Mouse (Mus musculus) limb, embryonic 13.5 days (tissue): ENCODE data around the gene Nars2. TPM values are rescaled to one million over a fixed set of nuclear protein-coding genes. Genes with fewer than 3 reads are reported as not detected.

Experiments
- ATAC-seq: fragments of 200-750 bp; cut with Nextera tagmentation; 2 replicates; pipeline ENCODE4 v1.8.0; 2017; ENCODE audit warnings: low read depth, moderate number of reproducible peaks, moderate TSS enrichment; ENCODE audit not compliant: low FRiP score
- H3K27ac ChIP-seq: fragments of 300-500 bp; sonication (generic); 2 replicates; pipeline ENCODE4 v1.5.1; 2015; ENCODE audit warnings: inconsistent platforms, mild to moderate bottlenecking, moderate library complexity
- H3K27me3 ChIP-seq: fragments of 300-500 bp; sonication (generic); 2 replicates; pipeline ENCODE4 v1.6.1; 2015; ENCODE audit warnings: mild to moderate bottlenecking, inconsistent platforms
- H3K36me3 ChIP-seq: fragments of 300-500 bp; sonication (generic); 2 replicates; pipeline ENCODE4 v1.6.1; 2015; ENCODE audit warnings: inconsistent platforms, mild to moderate bottlenecking, moderate library complexity
- H3K4me1 ChIP-seq: fragments of 300-500 bp; sonication (generic); 2 replicates; pipeline ENCODE4 v1.6.1; 2015; ENCODE audit warnings: inconsistent platforms
- H3K4me2 ChIP-seq: fragments of 300-500 bp; sonication (generic); replicated peaks from 2 replicates; pipeline ENCODE4 v1.6.1; 2015; ENCODE audit warnings: inconsistent platforms, mild to moderate bottlenecking, moderate library complexity
- H3K4me3 ChIP-seq: fragments of 300-500 bp; sonication (generic); 2 replicates; pipeline ENCODE4 v1.5.1; 2015; ENCODE audit warnings: moderate library complexity, mild to moderate bottlenecking, inconsistent platforms
- H3K9ac ChIP-seq: fragments of 300-500 bp; sonication (generic); 2 replicates; pipeline ENCODE4 v1.6.1; 2015; ENCODE audit warnings: mild to moderate bottlenecking, inconsistent platforms
- H3K9me3 ChIP-seq: fragments of 300-500 bp; sonication (generic); 2 replicates; pipeline ENCODE4 v1.6.1; 2016; ENCODE audit warnings: inconsistent platforms
- WGBS: fragments of 180-500 bp; shearing (Covaris S2); methylation state at CpG from one replicate; pipeline ENCODE4 v1.1.7; 2015; 5-methylcytosine and 5-hydroxymethylcytosine counted together
- polyA plus RNA-seq: library from polyadenylated mRNA; unstranded; fragments of >200 nt; fragmentation: Nextera tagmentation; extraction: Ambion mirVana; gene quantifications from 2 replicates; pipeline ENCODE4 v1.2.1, GENCODE M21; 2015

Nars2 gene
- polyA plus RNA-seq, 1 experiment from 2014 or later: 21.9 TPM

- 92% methylated on average over 10 of the region's 10 CpGs for WGBS
- H3K36me3 ChIP-seq: 0 out of 2 replicates have a peak, but pooled peaks cover 2% of the 10 kb centered on the region
- H3K9me3 ChIP-seq: no peaks in the 10 kb centered on the region
- no peak overlapping the region for H3K4me2 ChIP-seq
- no peak overlapping the region for H3K27ac ChIP-seq
- no peaks in the 10 kb centered on the region for H3K4me1 ChIP-seq
- H3K4me3 ChIP-seq: no peak overlapping the region
- ATAC-seq: no peak
- no peak overlapping the region for H3K9ac ChIP-seq
- no peaks in the 10 kb centered on the region for H3K27me3 ChIP-seq
Measured at GRCm38 (mm10) chr7:97029151-97029550, 77.8 kb downstream of the Nars2 start.

GRCm38 (mm10) chr7:97032412-97032811, 81.1 kb downstream of the Nars2 start:
- 0 out of 2 replicates have a peak, but pooled peaks cover 9% of the 10 kb centered on the region for H3K36me3 ChIP-seq
- no peaks in the 10 kb centered on the region for H3K4me1 ChIP-seq
- no peak overlapping the region for H3K4me2 ChIP-seq
- no peaks in the 10 kb centered on the region for H3K9me3 ChIP-seq
- H3K4me3 ChIP-seq: no peak overlapping the region
- no peak for ATAC-seq
- no peak overlapping the region for H3K9ac ChIP-seq
- H3K27ac ChIP-seq: no peak overlapping the region
- WGBS: 67% methylated on average over 2 of the region's 2 CpGs
- no peaks in the 10 kb centered on the region for H3K27me3 ChIP-seq

GRCm38 (mm10) chr7:97039641-97040040, 88.3 kb downstream of the Nars2 start:
- Histone ChIP-seq H3K4me1 (no peaks in the 10 kb centered on the region), H3K27me3 (no peaks in the 10 kb centered on the region), H3K9me3 (no peaks in the 10 kb centered on the region), H3K4me2 (no peak overlapping the region), H3K36me3 (peaks cover 25% of the 10 kb centered on the region), H3K9ac (no peak overlapping the region), H3K27ac (no peak overlapping the region), H3K4me3 (no peak overlapping the region)
- WGBS: 80% methylated on average over 4 of the region's 4 CpGs
- ATAC-seq: no peak

- WGBS: 86% methylated on average over 6 of the region's 6 CpGs
- H3K4me2 ChIP-seq: no peak overlapping the region
- no peak for ATAC-seq
Measured at GRCm38 (mm10) chr7:97041868-97042449, 90.7 kb downstream of the Nars2 start.

GRCm38 (mm10) chr7:97042981-97043380, 91.7 kb downstream of the Nars2 start:
- Histone ChIP-seq H3K27me3 (no peaks in the 10 kb centered on the region), H3K9ac (no peak overlapping the region), H3K4me2 (no peak overlapping the region), H3K9me3 (no peaks in the 10 kb centered on the region), H3K36me3 (peaks cover 24% of the 10 kb centered on the region), H3K27ac (no peak overlapping the region), H3K4me3 (no peak overlapping the region), H3K4me1 (no peaks in the 10 kb centered on the region)
- 0 out of 2 replicates have a peak, but pooled peaks have one; percentile 11 for ATAC-seq
- WGBS: 88% methylated on average over 1 of the region's 1 CpGs

More at GRCm38 (mm10) chr7:97041868-97042449, 90.7 kb downstream of the Nars2 start:
- peaks cover 22% of the 10 kb centered on the region for H3K36me3 ChIP-seq
- H3K9me3 ChIP-seq: no peaks in the 10 kb centered on the region
- H3K9ac ChIP-seq: no peak overlapping the region
- H3K27ac ChIP-seq: no peak overlapping the region
- no peaks in the 10 kb centered on the region for H3K4me1 ChIP-seq
- H3K27me3 ChIP-seq: no peaks in the 10 kb centered on the region
- no peak overlapping the region for H3K4me3 ChIP-seq

GRCm38 (mm10) chr7:97060966-97061365, 109.7 kb downstream of the Nars2 start:
- Histone ChIP-seq H3K27me3 (no peaks in the 10 kb centered on the region), H3K4me3 (no peak overlapping the region), H3K27ac (no peak overlapping the region), H3K4me2 (no peak overlapping the region), H3K9ac (no peak overlapping the region), H3K36me3 (no peaks in the 10 kb centered on the region), H3K9me3 (no peaks in the 10 kb centered on the region), H3K4me1 (no peaks in the 10 kb centered on the region)
- 87% methylated on average over 2 of the region's 2 CpGs for WGBS
- ATAC-seq: no peak

GRCm38 (mm10) chr7:97071512-97071911, 120.2 kb downstream of the Nars2 start:
- H3K27ac ChIP-seq: no peak overlapping the region
- H3K36me3 ChIP-seq: no peaks in the 10 kb centered on the region
- no peak overlapping the region for H3K9ac ChIP-seq
- no peak for ATAC-seq
- no peak overlapping the region for H3K4me3 ChIP-seq
- H3K27me3 ChIP-seq: no peaks in the 10 kb centered on the region
- WGBS: 76% methylated on average over 3 of the region's 3 CpGs
- H3K9me3 ChIP-seq: no peaks in the 10 kb centered on the region
- no peak overlapping the region for H3K4me2 ChIP-seq
- H3K4me1 ChIP-seq: no peaks in the 10 kb centered on the region

GRCm38 (mm10) chr7:97072061-97072460, 120.8 kb downstream of the Nars2 start:
- ATAC-seq: no peak
- no peak overlapping the region for H3K4me2 ChIP-seq
- no peak overlapping the region for H3K4me3 ChIP-seq
- H3K9ac ChIP-seq: no peak overlapping the region
- WGBS: 80% methylated on average over 5 of the region's 5 CpGs
- no peaks in the 10 kb centered on the region for H3K4me1 ChIP-seq
- H3K9me3 ChIP-seq: no peaks in the 10 kb centered on the region
- no peaks in the 10 kb centered on the region for H3K36me3 ChIP-seq
- H3K27me3 ChIP-seq: no peaks in the 10 kb centered on the region
- no peak overlapping the region for H3K27ac ChIP-seq

- Histone ChIP-seq H3K27me3 (no peaks in the 10 kb centered on the region), H3K27ac (no peak overlapping the region), H3K4me1 (peaks cover 8% of the 10 kb centered on the region; the same call in 1 of the 2 replicates), H3K4me3 (no peak overlapping the region), H3K9ac (no peak overlapping the region), H3K4me2 (no peak overlapping the region), H3K9me3 (no peaks in the 10 kb centered on the region), H3K36me3 (no peaks in the 10 kb centered on the region)
- no peak for ATAC-seq
- 69% methylated on average over 1 of the region's 1 CpGs for WGBS
Measured at GRCm38 (mm10) chr7:97074974-97075373, 123.7 kb downstream of the Nars2 start.

- Histone ChIP-seq H3K9ac (no peak overlapping the region), H3K4me2 (no peak overlapping the region), H3K4me3 (no peak overlapping the region), H3K27me3 (no peaks in the 10 kb centered on the region), H3K27ac (no peak overlapping the region), H3K4me1 (peaks cover 14% of the 10 kb centered on the region), H3K9me3 (no peaks in the 10 kb centered on the region), H3K36me3 (no peaks in the 10 kb centered on the region)
- no peak for ATAC-seq
Measured at GRCm38 (mm10) chr7:97076977-97077376, 125.7 kb downstream of the Nars2 start.

GRCm38 (mm10) chr7:97078685-97079084, 127.4 kb downstream of the Nars2 start:
- Histone ChIP-seq H3K4me3 (no peak overlapping the region), H3K4me2 (no peak overlapping the region), H3K36me3 (no peaks in the 10 kb centered on the region), H3K4me1 (peaks cover 24% of the 10 kb centered on the region), H3K27me3 (no peaks in the 10 kb centered on the region; the same call in 1 of the 2 replicates), H3K27ac (no peak overlapping the region), H3K9ac (no peak overlapping the region), H3K9me3 (no peaks in the 10 kb centered on the region)
- WGBS: 28% methylated on average over 4 of the region's 4 CpGs
- no peak for ATAC-seq

GRCm38 (mm10) chr7:97079145-97079544, 127.8 kb downstream of the Nars2 start:
- Histone ChIP-seq H3K4me3 (no peak overlapping the region), H3K36me3 (no peaks in the 10 kb centered on the region), H3K27me3 (no peaks in the 10 kb centered on the region; the same call in 1 of the 2 replicates), H3K4me2 (no peak overlapping the region), H3K9ac (no peak overlapping the region), H3K4me1 (peaks cover 24% of the 10 kb centered on the region), H3K27ac (no peak overlapping the region), H3K9me3 (no peaks in the 10 kb centered on the region)
- ATAC-seq: no peak
- WGBS: 15% methylated on average over 6 of the region's 6 CpGs
